Mouse (Mus musculus) heart, adult 2 months (tissue): ENCODE measurements around the gene Coq9.

Experiments
- CTCF ChIP-seq: fragments of 200-600 bp; IDR thresholded peaks from 2 replicates; pipeline ENCODE4 v1.8.1; 2022; ENCODE audit warnings: antibody characterized with exemption, mild to moderate bottlenecking, moderate library complexity
- EP300 ChIP-seq: fragments of 200-500 bp; IDR thresholded peaks from 2 replicates; pipeline ENCODE4 v1.6.1; 2011; ENCODE audit warnings: low read depth, low read length, control low read depth; ENCODE audit not compliant: insufficient read depth
- POLR2A ChIP-seq: fragments of 200-500 bp; IDR thresholded peaks from 2 replicates; pipeline ENCODE4 v1.6.1; 2011; ENCODE audit warnings: mild to moderate bottlenecking, low read depth, low read length, control low read depth; ENCODE audit not compliant: insufficient read depth

DNA sequence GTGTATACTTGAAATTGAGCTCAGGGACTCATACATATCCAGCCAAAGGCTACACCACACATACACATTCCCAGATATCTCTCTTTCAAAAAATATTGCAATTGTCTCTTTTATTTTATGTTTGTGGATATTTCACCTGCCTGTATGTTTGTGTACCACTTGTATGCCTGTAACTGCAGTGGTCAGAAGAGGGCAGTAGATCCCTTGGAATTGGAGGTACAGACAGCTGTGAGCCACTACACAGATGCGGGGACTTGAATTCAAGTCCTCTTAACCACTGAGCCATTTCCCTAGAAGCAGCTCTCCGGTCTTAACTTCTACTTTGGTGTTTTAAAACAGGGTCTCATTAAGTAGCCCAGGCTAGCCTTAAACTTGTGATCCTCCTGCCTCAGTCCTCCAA lies 43.3 kb upstream of the Coq9 start:
- TF ChIP-seq POLR2A (no peak), EP300 (no peak), CTCF (0 out of 2 replicates have a peak, but pooled peaks have one; percentile 5)
